Mouse (Mus musculus) kidney, adult 8-10 months (tissue): ENCODE measurements around the gene Prom2.

Experiments
- DNase-seq, 2 experiments: peaks; one replicate each; pipeline ENCODE4 v3.0.0; 2022

Gene Prom2

DNA sequence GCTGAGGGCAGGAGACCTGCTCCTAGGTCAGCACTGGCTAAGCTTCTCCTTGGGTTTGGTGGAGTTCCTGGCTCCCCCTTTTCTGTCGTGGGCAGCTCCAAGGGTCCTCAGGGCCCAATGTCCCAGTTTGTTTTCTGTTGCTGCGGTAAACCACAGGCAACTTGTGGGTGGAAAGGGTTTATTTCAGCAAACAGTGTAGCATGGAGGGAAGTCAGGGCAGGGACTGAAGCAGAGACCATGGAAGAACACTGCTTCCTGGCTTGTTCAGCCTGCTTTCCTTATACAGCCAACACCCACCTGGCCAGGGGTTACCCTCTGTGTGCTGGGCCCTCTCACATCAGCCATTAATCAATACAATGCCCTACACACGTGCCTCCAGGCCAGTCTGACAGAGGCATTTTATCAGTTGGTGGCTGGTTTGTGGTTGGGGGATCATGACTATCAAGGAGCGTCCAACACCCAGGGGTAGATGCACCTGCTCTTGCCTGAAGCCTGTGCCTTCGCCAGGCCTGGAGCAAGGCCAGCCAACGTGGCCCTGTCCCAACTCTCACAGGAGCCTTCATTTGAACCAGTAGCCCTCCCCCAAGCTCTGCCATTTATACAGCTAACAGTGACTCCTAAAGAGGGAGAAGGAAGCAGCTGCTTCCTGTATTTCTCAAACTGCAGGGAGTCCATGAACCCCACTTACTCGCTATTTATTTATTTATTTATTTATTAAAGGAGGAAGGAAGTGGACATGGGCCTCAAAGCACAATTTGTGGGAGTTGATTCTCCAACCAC is 17.1 kb downstream of the Prom2 start:
- DNase-seq, result no peak

DNA sequence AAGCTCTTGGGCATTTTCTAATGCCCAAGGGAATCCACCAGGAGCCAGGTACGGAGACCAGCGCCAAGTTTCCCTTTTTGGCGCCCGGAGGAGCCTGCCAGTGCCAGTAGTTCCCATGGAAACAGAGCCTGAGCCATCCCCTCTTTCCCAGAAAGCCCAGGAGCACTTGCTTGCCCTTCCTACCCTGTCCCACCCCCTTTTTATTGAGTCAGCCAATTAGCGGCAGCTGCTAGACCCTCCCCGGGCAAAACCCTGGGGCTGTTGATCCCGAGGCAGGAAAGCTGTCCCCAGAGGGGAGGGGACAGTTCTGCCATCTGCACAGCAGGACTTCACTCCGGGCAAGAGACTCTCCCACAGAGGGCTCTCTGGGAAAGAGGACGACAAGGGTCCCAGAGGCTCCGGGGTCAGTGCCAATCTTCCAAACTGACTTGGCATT is 19.2 kb downstream of the Prom2 start, which contains the start of gene Kcnip3:
TSS of gene Kcnip3 (minus strand) at position 89 of the 436 bp plus-strand sequence.
- DNase-seq, result no peak

DNA sequence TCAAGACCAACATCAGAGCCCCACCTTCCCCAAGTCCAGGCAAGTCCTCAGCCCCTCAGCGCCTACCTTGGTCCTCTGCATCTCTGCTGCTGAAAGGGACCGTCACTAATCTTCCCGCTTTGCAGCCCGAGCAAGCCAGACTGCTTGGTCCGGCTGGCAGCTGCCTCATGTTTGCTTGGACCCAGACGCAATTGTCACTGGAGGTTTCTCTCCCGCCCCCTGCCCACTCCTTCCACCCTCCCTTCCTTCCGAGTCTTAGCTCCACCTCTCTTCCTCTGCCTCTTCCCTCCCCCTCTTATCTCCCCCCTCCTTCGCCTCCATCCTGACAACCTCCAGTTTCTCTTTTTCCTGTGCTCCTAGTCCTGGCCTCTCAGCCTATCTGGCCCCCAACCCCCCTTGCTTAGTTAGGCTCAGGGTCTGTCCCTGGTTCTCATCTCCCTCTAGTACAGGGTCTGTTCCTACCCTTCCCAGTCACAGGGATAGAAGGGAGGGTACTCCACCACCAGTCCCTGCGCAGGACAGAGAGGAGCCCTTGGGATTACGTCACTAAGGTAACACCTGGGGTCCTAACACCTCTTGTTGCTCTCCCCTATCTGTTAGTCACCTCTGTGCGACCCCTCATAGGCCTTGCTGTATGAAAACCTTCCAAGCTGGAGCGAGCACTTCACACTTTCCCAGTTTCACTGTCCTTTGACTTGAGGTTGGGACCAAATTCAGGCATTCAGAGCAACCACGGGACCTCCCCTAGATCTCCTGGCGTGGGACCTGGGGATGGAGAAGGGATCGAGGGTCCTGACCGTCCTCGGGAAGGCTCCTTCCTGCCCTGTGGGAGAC is 19.9 kb downstream of the Prom2 start:
- DNase-seq, result no peak

DNA sequence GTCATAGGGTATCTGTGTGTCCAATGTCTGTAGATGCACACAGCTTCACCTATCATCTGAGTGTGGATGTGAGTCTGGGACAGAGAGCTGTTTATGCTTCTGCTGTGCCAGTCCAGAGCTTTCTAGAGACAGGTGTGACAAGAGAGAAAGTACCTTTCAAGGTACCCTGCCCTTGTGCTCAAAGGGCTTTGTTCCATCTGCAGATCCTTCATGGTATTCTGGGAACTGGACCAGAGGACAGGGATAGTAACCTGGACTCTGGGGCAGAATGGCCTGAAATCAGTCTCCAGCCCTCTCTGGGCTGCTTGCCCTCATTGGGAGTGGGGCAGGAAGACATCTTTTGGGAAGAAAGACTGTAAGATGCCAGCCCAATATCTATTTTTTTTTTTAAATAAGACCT is 21.1 kb downstream of the Prom2 start:
- no peak for DNase-seq

DNA sequence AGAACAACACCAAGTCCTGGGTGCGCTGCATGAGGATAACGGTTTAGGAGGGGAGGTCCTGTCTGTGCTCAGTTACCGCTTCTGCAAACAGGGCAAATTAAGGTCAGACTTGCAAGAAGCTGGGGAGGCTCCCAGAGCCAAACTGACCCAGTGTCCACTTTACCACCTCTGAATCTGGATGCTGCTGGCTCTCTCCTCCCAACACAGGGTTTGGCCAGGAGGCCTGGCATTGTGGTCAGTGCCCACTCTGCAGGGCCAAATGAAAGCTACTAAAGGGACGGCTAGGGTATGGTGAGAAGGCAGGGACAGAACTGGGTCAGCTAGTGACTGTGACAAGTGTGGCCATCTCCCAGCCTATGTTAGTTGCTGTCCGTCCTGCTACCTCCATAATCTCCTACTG is 22.0 kb downstream of the Prom2 start:
- no peak for DNase-seq

DNA sequence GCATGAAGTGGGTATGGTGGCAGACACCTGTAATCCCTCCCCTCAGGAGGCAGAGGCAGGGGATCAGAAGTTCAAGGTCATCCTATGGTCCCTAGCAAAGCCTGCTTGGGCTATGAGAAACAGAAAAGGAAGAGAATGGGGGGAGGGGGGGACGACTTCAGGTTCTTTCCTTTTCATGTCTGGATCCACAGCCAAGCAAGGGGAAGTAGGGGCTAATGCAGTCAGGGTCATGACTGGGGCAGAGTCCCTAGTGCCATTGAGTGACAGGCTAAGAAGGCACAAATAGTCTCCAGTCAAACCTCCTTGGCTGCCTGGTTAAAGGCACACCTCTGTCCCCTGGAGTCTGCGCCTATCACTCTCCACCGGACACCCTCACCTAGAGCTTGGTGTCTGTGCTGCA is 22.4 kb downstream of the Prom2 start:
- no peak for DNase-seq

DNA sequence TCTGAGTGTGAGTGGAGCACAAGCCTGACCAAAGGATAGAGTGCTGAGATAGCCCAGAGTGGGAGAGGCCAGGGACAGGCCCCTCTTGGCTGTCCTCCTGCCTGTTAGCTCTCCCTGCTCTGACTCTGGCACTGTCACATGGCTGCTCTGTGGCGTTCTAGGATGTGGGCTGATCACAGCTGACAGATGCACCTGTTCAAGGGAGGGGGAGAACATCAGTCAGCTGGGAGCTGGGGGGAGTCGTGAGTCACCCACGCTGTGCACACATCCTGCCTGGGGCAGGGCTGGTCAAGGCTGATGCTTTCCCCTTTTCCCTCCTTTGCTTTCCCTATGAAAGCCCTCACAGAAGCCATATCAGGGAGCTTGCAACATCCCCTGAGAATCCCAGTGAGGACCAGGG is 23.0 kb downstream of the Prom2 start:
- DNase-seq, result no peak

DNA sequence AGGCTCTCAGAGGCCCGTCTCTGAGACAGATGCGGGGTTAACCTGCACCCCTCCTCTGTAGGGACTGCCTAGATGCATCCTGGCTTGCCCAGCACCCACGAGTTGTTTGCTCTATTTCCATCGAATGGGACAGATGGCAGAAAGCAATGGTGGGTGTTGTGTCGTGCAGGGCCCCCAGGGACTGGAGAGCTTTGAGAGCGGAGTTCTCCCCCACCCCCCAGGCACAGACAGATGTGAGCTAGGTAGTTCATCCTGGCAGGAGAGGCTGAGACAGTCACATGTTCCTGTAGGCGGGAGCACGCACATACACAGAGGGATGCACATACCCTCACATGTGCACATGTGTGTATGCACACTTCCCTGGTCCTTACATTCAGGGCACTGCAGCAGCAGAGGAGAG is 24.2 kb downstream of the Prom2 start:
- no peak for DNase-seq

DNA sequence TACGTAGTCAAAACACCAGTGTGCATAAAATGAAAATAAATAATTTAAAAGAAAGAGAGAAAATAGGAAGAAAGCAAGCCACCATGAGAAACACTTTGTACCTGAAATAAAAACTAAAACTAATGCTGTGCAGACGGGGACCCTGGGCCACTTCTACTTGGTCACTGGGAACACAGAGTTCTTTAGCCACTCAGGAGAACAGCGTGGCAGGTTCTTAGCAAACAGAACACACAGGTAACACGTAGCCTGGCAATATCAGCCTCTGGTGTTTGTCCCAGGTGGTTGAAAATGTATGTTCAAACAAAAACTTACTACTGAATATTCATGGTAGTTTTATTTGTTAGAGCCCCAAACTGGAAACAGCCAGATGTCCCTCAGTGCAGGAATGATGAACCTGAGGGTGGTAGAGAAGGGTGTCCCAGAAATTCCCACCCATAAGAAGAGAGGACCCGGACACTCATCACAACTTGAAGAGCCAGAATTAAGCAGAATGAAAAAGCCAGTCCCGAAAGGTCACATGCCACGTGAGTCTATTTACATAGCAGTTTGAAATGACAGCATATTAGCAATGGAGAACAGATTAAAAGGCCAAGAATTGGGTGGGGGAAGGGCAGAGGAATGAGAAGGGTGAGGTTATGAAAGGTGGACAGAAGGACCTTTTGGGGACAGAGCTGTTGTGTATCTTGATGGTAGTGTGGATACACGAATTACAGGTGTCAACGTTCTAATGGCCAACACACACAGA is 26.7 kb downstream of the Prom2 start:
- DNase-seq, result no peak

DNA sequence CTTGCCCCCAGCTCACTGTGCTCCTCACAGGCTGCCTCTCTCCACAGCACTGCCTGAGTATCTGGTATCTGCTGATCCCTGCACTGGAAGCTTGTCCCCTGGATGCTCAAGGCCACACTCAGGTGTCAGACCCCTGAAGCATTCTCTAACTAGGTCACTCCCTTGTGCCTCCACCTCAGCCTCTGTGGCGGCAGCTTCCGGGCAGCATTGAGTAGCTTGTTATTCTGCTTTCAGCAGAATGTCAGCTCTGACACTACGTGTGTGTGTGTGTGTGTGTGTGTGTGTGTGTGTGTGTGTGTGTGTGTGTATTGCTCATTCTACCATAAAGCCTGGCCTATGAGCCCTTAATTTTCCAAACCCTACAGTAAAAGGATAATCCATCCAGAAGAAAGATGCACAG is 28.0 kb downstream of the Prom2 start:
- DNase-seq, result no peak

DNA sequence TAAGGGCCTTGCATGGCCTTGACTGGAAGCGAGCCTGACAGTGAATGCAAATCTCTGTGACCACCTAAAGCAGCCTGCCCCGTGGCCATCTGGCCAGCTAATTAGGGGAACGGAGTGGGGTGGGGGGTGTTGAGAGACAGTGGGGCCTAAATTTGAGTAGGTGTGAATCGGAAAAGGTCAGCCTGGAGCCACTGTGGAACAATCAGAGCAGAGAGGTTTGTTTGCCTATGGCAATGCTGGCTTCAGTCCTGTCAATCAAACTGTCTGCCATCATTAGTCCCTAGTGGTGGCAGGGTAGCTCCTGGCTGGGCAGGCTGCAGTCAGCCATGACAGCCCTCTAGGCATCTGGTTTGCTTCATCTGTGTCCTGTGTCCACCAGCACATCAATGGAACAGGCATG is 29.8 kb downstream of the Prom2 start:
- DNase-seq, result no peak

DNA sequence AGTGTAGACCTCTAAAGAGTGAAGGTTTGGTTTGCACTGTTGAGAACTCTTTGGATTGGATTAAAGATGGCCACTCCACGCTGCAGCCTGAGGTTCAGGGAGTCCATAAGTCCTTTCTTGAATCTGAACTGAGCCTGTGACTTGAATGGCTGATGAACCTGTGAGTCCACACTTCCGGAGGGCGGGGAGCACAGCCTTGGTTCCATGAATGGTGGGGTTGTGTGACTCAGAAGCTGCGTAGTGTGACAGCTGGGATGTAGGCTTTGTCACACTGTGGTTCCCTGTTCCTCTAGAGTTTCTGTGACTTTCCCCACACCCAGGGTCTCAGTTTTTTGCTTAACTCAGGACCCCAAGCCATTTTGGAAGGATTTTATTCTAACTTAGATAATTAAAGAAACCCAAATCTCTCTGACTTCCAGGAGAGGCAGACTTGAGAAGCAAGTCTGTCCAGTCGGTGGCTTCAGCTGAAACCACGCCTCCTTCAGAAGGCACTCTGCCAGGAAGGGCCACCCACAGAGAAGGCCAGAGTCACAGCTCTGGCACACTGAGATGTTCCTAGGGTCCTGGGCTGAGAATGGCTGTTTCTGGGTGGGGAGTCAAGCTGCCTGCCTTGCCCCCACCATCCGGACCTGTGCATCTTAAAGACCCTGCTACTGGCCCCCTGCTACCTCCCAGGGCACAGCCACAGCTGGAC is 33.2 kb downstream of the Prom2 start:
- DNase-seq, result peak; percentile 18 to 22

DNA sequence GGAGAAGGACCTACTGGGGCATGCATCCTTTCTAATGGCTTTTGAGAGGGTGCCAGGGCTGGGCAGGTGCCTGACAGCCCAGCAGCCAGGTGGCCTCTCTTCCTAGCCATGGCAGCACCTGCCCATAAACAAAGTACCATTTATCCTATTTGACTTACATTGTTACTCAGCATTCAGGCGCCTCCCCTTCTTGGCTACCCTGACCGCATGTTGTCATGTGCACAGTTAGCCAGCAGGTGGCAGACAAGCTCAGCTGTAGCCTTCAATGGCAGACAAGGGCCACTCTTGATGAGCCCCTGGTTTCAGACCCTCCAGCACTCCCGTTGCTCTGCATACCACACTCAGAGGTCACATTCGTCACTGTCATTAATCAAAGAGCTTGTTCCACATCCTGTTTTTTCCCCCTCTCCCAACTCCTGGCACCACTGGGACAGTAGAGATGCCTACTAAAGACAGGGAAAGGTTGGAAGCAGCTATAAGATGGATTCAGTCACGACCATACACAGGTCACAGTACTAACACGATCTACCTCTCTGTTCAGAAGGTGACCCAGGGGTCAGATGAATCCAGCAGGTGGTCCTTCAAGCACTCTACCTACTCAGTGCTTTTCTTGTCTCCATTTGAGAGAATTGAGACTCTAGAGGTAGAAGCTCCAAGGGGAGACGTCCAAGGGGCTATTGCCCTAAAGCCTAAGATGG is 34.0 kb downstream of the Prom2 start:
- peak; percentile 39 to 84 for DNase-seq

DNA sequence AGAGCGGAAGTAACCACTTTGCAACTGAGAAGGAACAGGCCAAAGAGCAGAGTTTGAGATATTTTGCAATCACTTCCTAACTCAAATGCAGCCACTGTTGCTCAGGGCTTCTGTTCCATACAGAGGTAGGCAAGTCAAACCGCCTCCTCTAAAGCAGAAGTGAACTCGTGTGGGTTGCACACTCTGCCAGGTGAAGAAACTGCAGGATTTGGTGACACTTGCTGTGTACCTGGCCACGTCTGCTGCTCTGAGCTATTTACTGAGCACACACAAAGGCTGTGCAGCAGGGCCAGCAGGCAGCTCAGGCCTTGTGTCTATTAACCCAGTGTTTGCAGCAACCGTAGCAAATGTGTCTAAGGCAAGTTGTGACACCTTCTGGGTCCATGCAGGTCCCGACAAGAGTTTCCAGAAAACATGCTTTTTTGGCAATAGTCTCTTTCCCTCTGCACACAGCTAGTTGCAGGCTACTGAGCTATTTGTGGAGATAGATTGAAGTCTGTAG is 35.1 kb downstream of the Prom2 start:
- DNase-seq, result no peak

DNA sequence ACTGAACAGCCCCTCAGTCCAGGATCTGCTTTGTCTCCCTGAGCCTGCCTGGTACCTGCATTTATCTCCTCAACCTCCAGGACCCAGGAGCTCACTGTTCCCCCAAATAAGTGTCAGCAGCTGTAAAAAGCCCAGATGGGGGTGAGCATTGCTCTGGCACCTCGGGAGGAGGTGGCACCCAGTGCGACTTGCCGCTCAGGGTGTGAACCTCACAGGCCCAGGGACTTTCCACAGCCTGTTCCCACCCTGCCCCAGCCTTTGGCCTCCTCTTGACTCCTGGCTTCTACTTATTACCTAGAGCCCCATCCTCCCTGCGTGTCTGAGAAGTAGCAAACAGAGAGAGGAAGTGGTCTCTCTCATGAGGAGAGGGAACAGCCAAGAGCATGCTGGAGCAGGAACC is 36.1 kb downstream of the Prom2 start:
- no peak for DNase-seq

DNA sequence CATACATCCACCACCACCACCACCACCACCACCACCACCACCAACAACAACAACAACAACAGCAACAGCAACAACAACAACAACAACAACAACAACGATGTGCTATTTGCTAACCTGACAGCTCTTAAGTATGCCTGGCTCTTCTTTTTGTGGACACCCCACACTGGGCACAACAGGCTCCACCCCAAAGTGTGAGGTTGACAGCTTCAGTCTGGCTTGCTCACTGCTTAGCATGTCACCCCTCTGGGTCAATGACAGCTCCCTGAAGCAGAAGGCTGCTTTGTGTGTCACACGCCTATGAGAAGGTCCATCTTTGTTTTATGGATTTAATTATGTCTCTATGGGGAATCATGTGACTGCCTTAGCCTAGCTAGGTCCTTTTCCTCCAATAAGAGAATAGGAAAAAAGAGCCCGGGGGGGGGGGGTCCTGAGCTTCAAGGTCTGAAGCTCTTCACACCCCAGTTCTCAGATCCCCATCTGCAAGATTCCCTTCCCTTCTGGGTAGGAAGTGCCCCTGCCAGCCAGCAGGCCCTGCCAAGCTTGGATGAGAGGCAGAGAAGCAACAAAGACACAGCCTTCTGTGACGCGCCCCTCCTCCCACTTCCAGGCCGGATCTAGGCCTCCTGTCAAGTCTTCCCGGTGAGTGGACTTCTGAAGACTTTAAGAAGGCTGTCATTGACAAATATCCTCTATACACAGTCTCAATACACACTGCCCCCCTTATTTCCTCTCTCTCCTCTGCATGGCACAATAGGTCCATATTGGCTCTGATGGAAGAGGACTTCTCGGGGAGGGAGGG is 37.3 kb downstream of the Prom2 start:
- DNase-seq, result no peak

DNA sequence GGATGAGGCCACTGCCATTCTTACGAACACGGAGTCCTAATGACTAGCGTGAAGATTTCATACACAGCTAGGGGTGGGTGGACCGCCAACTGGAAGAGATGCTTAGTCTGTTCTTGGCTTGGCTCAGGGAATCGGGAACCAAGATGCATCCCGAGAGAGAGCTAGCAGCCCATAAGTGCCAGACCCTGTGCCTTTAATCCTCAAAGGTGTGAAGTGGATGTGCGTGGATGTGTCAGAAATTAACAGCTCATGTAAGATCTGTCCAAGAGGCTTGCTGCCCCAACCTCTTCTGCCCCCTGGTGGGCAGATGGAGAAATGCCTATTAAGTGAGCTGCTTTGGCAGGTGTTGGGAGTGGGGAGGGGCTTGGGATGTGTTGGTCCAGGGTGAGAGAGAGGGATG is 40.2 kb downstream of the Prom2 start:
- DNase-seq, result peak; percentile 44 to 63

DNA sequence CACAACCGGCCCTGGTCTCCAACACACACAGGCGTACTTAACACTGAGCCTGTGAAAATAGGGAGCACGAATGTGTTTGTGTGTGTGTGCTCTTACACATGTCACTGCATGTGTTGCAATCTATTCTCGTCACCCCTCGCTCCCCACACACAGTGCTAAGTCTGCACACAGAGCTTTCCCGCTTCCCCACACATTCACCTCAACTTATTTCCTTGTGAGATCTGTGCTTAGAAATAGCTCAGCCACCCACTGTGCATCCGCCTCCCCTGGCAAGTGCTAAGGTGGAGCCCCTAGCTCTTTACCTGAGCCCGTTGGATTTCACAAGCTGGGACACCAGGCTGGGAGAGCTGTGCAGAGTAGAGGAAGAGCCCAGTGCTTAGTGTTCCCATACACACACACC is 42.5 kb downstream of the Prom2 start:
- no peak for DNase-seq

DNA sequence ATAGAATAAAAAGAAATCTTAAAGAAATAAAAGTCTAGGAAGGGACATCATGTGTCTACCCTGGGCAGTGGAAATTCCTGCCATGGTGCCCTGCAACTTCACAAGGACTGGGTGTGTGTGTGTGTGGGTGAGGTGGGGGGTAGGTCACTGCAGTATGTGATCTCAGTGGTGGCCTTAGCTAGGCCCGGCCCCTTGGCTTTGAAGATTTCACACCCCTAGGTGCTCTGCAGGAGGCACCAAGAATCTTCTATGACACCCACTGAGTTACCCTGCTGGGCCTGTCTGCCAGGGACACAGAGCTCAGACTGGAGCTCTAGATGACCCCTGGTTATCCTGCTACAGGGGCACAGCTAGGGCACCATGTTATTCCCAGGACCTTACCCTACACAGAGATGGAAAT is 44.9 kb downstream of the Prom2 start:
- no peak for DNase-seq

DNA sequence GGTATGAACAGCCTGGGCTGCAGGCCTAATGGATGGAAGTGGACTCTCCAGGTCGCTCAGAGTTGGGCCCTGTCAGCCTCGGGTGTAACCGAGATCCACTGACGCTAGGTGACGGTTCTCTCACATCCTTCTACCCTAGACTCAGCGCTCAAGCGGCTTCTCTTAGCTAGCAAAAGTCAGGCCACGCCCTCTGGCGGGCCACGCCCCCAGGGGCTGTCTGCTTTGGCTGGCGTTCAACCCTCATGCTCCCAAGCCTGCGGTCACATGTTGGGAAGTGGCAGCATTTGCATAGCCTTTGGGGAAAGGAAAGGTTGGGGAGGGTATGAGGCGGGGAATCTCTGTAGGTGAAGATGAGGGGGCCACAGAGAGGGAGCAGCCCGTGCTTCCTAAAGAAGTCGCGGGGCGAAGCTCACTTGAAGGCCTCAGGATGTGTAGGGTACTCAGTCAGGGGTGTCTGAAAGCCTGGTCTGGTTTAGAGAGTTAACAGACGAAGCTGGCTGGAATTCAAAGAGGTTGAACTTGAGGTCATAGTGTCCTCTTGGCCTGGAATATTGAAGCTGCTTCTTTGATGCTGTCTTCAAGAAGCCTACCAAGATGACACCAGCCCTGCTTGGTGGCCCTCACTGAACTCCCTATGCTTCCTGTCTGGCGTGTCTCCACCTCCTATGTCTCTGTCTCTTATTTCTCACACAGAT is 56.6 kb downstream of the Prom2 start:
- DNase-seq, result peak; percentile 72 to 87

DNA sequence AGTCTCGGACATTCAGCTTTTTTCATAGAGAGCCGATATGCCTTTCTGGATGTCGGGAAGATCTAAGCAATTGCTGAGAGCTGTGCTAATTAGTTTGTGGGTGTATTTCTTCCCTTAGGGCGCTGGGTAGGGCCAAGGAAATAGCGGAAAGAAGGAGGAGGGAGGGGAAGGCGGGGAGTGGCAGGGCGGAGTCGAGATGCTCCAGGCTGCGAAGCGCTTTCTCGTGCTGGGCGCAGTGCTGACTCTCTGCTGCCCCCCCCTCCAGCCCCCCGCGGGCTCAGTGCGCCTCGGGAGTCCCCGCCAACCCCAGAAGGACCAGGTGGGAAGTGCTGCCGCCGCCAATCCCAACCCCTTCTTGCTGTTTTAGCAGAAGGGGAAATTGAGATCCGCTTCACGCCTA is 58.3 kb downstream of the Prom2 start:
- no peak for DNase-seq
